Mouse (Mus musculus): Measurements from ENCODE around the gene Gm20388.
A peak's percentile ranks its signal among the peaks of the same experiment; 100 is the strongest.
"Not testable (repeated sequence)": the region's sequence is repeated elsewhere in the genome, so short reads cannot be mapped to it uniquely, and the experiment has no call there.

Gene Gm20388

GRCm38 (mm10) chr8:121648451-121648850 is 1737.8 kb downstream of the Gm20388 start:
- DNase-seq = no peak

DNA sequence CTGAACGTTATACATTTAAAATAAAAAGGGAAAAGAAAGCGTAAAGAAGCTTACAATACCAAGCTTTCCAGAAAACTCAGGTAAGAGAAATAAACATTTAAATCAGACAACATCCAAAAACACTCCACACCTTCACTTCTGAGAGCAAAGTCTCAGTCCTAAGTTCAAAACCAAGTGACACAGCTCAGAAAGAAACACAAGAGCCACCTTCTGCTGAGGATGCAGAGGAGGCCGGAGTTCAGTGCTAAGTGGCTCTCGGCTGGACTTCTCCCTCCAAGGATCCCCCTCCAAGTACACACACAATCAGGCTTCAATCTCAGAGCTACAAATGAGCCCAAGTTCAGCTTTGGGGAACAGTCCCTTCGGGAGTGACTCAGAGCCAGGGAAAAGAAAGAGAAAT is 1738.8 kb downstream of the Gm20388 start:
- no peak for DNase-seq

DNA sequence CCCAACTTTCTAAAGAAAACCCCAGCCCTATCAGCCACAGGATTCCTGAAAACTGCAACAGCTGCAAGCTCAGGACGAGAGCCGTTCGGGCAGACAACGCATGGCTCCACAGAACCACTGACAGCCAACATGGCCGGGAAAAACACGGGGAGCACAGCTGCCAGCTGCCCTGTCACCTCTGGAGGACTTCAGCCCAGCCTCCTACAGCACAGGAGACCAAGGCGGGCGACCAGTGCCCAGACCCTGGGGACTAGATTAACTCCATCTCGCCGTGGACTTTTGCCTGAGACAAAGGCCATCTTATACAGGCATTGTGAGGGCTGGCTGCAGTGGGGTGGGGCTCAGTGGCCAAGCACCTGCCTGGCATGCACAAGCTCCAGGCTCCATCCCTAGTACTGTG is 1739.3 kb downstream of the Gm20388 start:
- DNase-seq = no peak

DNA sequence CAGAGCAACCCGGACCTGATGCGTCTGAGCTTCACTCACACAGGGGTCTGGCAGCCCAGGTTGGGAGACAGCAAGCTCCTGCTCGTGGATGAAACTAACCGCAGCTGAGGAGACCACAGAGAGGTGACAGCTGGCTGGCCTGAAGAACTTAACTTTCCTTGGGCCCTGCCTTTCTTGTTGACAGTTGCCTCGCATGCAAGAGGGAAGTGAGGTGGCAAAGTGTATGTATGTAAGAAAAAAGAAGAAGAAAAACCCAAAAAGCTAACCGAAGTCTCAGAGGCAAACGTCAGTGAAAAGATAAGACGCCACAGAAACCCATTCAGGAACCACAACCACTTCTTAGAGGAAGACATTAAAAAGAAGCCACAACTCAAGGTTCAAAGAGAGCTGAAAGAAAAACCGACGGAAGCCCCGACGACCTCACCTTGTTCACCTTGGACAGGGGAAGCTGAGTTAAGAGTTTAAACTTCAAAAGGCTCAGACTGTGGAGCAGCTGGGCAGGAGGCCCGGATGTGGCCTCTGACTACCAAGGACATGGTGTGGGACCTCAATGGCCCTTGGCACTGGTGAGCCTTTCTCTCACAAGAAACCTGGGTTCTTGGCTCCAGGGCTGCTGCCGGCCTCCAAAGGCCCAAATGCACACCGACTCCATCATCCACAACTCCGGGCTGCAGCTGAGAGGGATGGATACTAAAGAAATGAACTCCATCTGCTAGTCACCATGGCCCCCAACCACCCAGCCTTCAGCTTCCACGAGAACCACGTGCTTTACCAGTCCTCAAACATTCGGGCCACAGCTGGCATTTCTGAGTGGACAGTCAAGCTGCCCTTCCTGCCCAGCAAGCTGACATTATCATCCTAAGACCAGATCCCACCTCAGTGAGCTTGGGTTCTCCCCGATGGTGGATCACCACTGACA is 1740.0 kb downstream of the Gm20388 start:
- peak; percentile 55 for DNase-seq

DNA sequence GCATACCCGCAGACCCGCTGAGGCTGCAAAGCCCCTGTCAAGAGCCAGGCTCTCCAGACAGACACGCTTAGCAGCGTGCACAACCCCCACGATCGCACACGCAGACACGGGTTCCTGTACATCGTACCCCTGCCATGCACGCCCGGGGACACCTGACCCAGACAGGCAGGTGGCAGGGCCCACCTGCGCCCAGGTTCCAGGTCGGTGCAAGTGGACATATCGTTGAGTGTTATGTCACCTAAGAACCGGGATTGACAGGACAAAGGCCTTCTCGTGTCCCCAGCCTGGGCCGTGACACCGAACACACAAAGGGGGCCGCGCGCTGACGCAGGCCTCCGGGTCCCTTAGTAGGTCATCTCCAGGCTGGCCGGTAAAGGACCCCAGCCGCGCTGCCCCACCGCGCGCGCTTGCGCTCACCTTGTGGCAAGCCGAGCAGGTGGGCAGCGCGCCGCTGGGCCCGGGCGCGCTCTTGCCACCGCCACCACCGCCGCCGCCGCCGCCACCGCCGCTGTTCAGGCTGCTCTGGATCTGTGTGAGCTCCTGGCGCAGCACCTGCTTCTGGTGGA is 1740.8 kb downstream of the Gm20388 start:
- peak; percentile 67 for DNase-seq

- DNase-seq = peak; percentile 76
Observed at GRCm38 (mm10) chr8:121651874-121652361, 1741.3 kb downstream of the Gm20388 start.

- DNase-seq = peak; percentile 99
Observed at GRCm38 (mm10) chr8:121652774-121653323, 1742.2 kb downstream of the Gm20388 start, which contains the start of gene Zcchc14. Gene Zcchc14, minus strand, starts transcription at chr8:121652901.

GRCm38 (mm10) chr8:121653340-121654019 is 1742.8 kb downstream of the Gm20388 start:
- DNase-seq = no peak

GRCm38 (mm10) chr8:121654131-121654530 is 1743.5 kb downstream of the Gm20388 start:
- DNase-seq = peak; percentile 57

DNA sequence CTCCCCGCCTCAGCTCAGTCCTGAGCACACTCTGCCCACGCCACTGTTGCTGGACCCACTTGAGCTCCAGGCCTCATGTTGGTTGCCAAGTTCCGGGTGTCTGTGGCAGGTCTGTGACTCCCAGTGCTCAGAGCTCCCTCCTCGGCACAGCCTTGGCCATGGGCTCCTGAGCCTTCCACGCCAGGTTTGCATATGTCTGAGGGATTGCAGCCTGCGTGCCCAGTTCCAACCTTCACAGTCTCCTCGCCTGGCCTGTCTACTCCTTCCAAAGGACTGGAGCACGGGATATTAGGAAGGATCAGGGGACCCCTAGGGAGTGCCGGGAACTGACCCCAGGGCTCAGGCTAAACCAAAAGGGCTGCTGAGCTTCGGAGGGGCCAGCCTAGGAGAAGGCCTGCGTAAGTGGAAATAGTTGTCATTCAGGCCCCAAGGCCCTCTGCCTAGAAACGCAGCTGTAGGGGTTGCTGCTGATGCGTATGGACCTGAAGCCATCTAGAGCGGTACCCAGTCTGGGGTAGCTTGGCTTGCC is 1744.4 kb downstream of the Gm20388 start:
- peak; percentile 59 for DNase-seq

DNA sequence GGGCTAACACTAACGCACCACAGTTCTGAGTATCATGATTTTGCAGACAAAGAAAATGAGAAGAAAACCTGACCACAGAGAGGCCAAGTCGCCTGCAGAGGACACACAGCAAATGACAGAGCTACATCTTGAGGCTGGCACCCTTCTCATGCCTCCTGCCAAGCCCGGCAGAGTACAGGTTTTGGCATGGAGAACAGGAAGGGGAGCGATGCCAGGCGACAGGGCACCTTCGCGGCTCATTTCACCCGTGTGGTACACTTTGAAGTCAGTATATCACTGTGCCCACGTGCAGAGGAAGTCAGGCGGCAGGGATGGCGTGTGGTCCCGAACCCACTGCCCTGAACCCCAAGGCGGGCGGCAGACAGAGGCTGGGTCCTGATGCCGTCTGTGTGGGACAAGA is 1750.0 kb downstream of the Gm20388 start:
- no peak for DNase-seq

DNA sequence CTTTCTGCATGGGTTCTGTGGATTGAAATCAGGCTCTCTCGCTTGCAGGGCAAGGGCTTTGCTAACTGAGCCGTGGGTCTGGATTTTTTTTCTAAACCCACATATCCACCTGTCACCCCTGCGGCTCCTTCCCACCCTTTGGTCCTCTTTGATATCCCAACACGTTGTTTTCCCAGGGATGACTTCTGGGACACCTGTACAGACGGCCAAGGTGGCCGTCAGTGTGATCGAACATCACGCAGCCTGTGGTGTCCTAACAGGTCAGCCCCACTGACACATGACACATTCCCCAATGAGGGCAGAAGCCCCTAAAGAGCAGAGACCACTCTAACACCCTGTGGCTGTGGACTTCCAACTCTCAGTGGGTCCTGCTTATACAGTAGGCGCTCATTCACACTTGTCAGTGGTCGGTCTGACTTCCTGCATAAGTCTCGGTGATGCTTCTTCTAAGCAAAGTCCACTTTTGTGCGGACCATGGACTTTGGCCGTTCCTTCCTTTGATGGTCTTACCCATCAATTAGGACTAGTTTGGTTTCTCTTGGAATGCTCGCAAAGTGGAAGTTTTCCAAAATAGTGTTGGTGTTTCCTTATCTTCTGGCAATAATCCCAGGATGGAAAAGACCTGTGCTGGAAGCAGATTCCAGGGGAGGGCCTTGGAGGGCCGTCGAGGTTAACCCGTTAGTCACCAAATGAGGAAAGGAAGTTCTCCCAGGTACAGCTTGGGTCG is 1751.2 kb downstream of the Gm20388 start:
- no peak for DNase-seq

- DNase-seq = no peak
Observed at GRCm38 (mm10) chr8:121663101-121663500, 1752.5 kb downstream of the Gm20388 start.

DNA sequence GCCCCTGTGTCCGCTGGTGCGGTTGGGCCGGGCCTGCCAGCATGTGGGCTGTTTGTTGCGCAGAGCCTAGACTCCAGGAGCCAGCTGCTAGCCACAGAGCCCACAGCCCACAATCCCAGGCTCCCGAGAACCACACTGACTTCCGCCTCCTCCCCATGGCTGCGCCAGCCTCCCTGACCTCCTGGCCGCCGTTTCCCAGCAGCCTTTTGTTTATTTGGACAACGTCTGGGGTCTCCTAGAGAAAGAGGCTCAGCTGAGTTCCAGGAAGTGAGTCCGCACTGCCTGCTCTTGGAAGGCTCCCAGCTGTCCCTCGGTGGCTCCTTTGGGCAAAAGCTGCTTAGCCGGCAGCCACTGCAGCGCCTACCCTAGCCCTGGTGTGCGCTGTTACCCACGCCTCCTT is 1754.7 kb downstream of the Gm20388 start:
- DNase-seq = no peak

DNA sequence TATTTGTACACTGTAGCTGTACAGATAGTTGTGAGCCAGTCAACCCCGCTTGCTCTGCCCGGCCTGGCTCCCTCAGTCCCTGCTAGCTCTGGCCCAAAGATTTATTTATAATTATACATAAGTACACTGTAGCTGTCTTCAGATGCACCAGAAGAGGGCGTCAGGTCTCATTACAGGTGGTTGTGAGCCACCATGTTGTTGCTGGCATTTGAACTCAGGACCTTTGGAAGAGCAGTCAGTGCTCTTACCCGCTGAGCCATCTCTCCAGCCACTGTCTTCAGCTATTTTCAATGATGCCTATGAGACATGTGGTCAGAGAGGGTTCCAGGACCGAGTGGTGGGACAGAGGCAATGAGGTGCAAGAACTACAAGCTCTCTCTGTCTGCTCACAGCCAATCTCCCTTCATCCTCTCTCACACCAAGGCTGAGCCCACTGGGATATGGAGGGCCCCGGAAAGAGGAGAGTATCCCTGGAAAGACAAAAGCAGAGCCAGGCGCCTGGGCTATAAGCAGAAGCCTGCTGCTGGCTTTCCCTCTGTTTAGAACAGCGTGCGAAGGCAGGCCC is 1757.4 kb downstream of the Gm20388 start:
- not testable (repeated sequence) for DNase-seq

- no peak for DNase-seq
Observed at GRCm38 (mm10) chr8:121668553-121668952, 1757.9 kb downstream of the Gm20388 start.

- DNase-seq = no peak
Observed at GRCm38 (mm10) chr8:121669208-121669607, 1758.6 kb downstream of the Gm20388 start.

- DNase-seq = no peak
Observed at GRCm38 (mm10) chr8:121673153-121673552, 1762.5 kb downstream of the Gm20388 start.

GRCm38 (mm10) chr8:121673917-121674316 is 1763.3 kb downstream of the Gm20388 start:
- DNase-seq = no peak

DNA sequence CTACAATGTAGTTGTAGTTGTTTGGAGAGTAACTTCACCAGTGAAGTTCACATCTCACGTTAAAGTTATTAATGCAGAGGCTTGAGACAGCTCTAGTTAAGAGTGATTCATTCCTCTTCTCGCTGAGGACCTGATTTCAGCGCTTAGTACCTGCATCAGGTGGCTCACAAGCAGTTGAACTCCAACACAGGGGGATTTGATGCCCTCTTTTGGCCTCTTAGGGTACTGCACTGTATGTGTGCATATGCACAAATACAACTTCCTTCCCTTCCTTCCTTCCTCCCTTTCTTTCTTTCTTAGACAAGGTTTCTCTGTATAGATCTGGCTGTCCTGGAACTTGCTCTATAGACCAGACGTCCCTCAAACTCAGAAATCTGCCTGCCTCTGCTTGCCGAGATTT is 1763.9 kb downstream of the Gm20388 start:
- DNase-seq = no peak

DNA sequence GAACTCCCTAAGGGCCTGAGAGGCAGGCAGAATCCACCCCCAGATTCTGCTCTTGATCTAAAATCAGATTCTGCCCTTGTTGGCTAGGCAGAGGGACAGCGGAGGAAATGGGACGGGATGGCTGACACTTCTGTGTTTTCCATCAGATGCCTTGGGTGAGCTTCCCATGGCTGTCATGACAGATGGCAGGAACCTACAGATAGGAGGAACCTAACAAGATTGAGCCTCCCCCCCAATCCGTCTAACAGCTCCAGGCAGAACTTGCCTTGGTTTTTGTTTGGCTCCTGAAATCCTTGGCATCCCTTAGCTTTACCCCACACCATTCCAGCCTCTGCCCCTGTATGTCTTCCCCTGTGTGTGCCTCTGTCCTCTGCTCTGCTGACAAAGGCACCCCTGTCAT is 1764.5 kb downstream of the Gm20388 start:
- no peak for DNase-seq

- DNase-seq = no peak
Observed at GRCm38 (mm10) chr8:121675701-121676100, 1765.1 kb downstream of the Gm20388 start.
